Mouse (Mus musculus) NIH3T3 (cell line): ENCODE results near the gene Mrpl10.
A peak's percentile ranks its signal among the peaks of the same experiment; 100 is the strongest.

ENCODE experiments used
- DNase-seq: peaks from one replicate; pipeline ENCODE4 v3.0.0-alpha.2; 2012; ENCODE audit warnings: low read depth

The Mrpl10 gene

GRCm38 (mm10) chr11:97029686-97030417, 11.5 kb upstream of the Mrpl10 start, which contains the start of gene Scrn2:
Gene Scrn2, plus strand, starts transcription at chr11:97029938.
- peak; percentile 92 for DNase-seq

DNA sequence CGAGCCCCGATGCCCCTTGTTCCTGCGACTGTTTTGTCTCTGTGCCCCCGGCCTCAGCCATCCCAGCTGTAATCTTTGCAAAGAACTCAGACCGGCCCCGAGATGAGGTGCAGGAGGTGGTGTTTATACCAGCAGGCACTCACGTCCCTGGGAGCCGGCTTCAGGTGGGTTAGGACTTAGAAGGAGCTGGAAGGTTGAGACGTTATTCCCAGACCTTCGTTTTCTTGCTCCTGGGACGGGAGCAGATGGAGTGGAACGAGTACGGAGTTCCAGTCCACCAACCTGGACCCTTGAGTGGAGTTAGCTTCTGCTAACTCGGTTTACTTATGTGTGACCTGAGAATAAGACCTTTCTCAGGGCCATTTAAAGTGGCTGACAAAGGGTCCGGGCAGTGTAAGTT, 10.9 kb upstream of the Mrpl10 start:
- no peak for DNase-seq

- no peak for DNase-seq
Observed at GRCm38 (mm10) chr11:97031977-97032376, 9.4 kb upstream of the Mrpl10 start.

DNA sequence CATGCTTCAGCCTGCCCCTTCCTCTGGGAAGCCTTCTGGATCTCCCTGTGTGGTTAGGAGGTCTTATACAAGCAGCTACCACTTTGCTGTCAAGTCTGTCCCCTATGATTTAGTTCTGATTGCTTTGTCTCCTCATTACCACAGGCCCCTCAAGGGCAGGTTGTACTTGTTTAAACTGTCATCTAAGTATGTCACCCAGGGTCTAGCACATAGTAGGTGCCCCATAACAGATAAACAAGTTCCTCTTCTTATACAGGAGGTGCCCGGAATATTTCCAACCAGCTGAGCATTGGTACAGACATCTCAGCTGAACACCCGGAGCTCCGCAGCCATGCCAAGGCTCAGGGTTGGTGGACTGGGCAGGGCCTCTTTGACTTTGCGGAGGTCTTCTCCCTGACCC, 8.9 kb upstream of the Mrpl10 start:
- no peak for DNase-seq

GRCm38 (mm10) chr11:97033781-97034180, 7.6 kb upstream of the Mrpl10 start:
- no peak for DNase-seq

GRCm38 (mm10) chr11:97036141-97036540, 5.2 kb upstream of the Mrpl10 start:
- DNase-seq, result no peak

DNA sequence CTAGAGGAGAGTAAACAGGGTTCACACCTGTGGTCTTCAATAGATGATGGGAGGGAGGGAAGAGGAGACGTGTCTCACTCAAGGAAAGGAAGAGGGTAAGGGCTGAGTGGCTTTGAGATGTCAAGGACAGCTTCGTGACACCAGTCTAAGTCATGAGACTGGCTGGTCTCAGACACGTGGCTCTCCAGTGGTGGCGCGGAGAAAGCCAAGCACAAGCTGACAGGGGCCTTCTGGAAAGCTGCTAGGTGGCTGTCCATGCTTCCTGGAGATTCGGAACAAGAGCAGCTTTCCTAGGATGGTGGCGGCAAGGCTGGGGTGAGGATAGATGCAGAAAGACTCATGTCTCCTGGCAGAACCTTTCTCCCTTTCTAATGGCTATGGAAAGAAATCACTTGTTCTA, 2.5 kb upstream of the Mrpl10 start:
- no peak for DNase-seq

GRCm38 (mm10) chr11:97040301-97041021, 899 bp upstream of the Mrpl10 start:
- DNase-seq, result no peak

- DNase-seq, result no peak
Observed at GRCm38 (mm10) chr11:97044902-97045301, 3.5 kb downstream of the Mrpl10 start.

GRCm38 (mm10) chr11:97045861-97046260, 4.5 kb downstream of the Mrpl10 start:
- peak; percentile 57 for DNase-seq

DNA sequence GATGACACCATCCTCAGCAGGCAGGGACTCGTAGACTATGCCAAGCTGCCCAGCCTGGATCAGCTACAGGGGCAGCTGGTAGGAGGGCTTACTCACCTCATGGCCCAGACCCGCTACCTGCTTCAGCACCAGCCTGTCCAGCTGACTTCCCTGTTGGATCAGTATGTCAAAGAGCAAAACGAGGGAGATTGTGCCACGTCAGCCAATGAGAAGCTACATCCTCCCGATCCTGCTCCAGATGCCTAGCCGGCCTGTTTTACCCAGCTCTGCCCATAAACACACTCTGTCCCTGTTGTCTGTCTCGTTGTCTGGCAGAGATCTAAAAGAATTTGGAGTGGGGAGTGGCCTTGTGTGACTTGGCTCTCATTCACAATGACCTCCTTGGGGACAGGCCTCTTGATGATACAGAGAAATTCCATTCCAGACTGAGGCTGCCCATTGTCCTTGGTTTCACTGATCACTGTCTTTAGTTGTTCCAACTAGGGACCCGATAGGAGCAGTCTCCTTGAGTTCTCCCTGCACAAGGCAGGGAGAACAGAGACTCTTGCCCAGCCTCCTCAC, 6.8 kb downstream of the Mrpl10 start:
- DNase-seq, result no peak

GRCm38 (mm10) chr11:97049492-97050085, 8.2 kb downstream of the Mrpl10 start:
- no peak for DNase-seq

DNA sequence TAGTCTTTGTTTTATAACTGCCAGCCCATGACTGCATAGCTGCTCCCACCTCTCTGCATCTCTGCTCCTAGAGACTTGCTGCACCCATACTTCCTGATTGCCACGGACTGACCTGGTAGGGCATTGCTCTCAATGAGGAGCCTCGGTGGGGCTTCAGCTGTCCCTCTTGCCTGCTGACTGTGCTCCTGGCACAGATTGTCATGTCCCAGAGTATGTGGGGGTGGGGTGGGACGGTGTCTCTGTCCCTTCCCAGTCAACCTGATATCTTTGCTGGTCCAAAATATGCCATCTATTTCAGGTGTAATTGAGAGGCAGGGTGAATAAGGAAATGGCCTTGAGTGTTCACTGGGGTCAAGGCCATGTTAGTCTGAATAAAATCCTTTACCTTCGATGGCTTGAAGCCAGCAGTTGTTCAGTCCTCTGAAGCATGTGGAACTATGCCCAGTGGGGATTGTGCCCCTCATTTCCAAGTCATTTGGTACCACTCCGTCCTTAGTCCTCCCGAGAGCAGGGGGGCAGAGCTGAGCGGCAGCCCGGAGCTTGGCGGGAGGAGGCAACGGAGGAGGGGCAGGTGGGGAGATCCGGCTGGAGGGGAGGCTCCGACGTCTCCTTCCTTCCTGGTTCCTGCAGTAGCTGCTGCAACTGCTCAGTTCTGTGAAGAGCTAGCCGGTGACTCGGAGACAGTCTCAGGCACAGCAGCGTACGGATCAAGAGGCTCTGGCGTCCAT, 9.0 kb downstream of the Mrpl10 start, which contains the start of gene Osbpl7:
Gene Osbpl7 (plus strand): TSS at position 413 of the 728 bp plus-strand sequence.
- peak; percentile 82 for DNase-seq

GRCm38 (mm10) chr11:97050944-97051586, 9.7 kb downstream of the Mrpl10 start:
- DNase-seq, result no peak

DNA sequence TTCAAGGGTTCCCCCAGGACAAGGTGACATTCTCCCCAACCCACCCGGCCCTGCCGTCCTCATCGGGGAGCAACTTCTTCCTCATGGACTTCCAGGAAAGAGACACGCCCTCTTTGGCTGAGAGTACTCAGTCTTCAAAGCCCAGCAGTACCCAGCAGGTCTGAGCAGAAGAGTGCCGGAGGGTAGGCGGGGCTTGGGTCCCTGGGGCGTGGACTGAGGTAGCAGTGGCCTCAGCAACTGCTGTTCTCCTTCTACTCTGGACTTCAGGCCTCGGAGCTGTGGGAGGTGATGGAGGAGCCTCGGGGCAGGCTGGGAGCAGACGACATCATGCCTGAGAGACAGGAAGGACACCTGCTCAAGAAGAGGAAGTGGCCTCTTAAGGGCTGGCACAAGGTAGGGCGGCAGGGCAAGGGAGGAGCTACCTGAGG, 10.9 kb downstream of the Mrpl10 start:
- no peak for DNase-seq

DNA sequence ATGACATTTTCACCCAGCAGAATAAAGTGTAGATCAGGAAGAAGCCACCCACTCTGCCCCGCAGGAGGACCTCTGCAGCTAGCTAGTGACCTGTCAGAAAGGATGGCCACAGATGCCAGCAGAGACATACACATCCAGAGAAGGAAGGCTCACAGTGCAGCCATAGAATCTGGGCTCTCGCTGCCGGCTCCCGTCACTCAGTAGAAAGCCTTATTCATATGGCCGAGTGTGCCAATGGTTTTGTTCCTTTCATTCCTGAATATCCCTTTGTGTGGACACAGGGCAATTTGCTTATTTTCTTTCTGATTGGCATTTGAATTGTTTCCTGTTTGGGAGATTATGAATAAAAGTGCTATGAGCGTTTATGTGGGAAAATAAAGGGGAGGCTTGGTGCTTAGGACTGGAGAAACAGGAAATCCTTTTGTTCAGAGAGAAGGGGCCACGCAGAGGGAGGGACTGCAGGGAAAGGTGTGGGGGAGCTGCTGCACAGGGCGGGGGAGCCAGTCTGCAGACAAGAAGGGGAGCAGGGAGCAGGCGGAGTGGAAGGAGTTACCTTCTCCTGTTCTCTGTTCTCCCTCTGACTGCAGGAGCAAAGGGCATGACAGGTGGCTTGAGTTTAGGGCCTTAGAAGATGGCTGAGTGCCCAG, 22.0 kb downstream of the Mrpl10 start:
- no peak for DNase-seq

DNA sequence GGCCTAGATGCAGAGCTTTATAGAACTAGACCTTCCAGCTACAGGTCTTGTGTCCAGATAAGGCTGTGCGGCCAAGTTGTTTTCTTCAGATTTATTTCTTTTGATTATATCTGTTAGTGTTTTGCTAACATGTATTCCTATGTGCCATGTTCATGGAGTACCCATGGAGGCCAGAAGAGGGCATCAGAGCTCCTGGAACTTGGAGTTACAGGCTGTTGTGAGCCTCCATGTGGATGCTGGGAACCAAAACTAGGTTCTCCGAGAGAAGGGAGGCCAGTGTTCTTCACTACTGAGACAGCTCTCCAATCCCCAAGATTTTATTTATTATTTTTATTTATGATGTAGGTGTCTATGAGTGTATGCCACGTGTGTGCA, 22.5 kb downstream of the Mrpl10 start:
- no peak for DNase-seq

GRCm38 (mm10) chr11:97065538-97066295, 24.4 kb downstream of the Mrpl10 start:
- peak; percentile 63 for DNase-seq

- DNase-seq, result no peak
Observed at GRCm38 (mm10) chr11:97066656-97067360, 25.4 kb downstream of the Mrpl10 start.

DNA sequence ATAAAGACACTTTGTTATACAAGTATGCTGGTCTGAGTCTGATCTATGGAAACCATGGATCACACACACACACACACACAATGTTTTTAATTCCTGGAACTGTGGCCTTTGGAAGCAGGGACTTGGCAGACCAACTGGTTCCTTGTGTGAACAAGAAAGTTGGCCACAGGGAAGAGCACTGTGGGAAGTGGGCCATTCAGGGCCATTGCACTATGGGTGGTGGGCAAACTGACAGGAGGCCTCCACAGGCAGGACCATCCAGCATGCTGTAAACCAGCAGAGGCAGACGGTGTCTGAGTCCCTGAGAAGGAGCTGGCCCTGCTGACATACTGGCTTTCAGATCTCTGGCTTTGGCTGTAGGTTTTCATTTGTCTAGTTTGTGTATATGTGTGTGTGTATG, 28.0 kb downstream of the Mrpl10 start:
- no peak for DNase-seq
